Mouse (Mus musculus) kidney, embryonic 14.5 days (tissue): ENCODE measurements around the gene Pld5. TPM values are rescaled to one million over a fixed set of nuclear protein-coding genes. Genes with fewer than 3 reads are reported as not detected.

Experiments used
- ATAC-seq: fragments of 200-750 bp; cut with Nextera tagmentation; 2 replicates; pipeline ENCODE4 v1.8.0; 2017; ENCODE audit warnings: moderate number of reproducible peaks, mild to moderate bottlenecking, moderate TSS enrichment, moderate library complexity; ENCODE audit not compliant: low FRiP score, low TSS enrichment
- H3K27ac ChIP-seq: fragments of 300-500 bp; sonication (generic); 2 replicates; pipeline ENCODE4 v1.5.1; 2014; ENCODE audit warnings: low read depth, mild to moderate bottlenecking, low read length, moderate library complexity, mixed read lengths
- H3K27me3 ChIP-seq: fragments of 300-500 bp; sonication (generic); 2 replicates; pipeline ENCODE4 v1.6.1; 2014; ENCODE audit warnings: mild to moderate bottlenecking, low read length; ENCODE audit not compliant: control insufficient read depth, insufficient read depth
- H3K36me3 ChIP-seq: fragments of 300-500 bp; sonication (generic); 2 replicates; pipeline ENCODE4 v1.6.1; 2014; ENCODE audit warnings: low read length, mixed read lengths; ENCODE audit not compliant: control insufficient read depth, insufficient read depth
- H3K4me1 ChIP-seq: fragments of 300-500 bp; sonication (generic); 2 replicates; pipeline ENCODE4 v1.6.1; 2014; ENCODE audit warnings: low read length, mixed read lengths; ENCODE audit not compliant: control insufficient read depth, insufficient read depth
- H3K4me2 ChIP-seq: fragments of 300-500 bp; sonication (generic); replicated peaks from 2 replicates; pipeline ENCODE4 v1.6.1; 2014; ENCODE audit warnings: low read depth, mild to moderate bottlenecking, low read length
- H3K4me3 ChIP-seq: fragments of 300-500 bp; sonication (generic); 2 replicates; pipeline ENCODE4 v1.5.1; 2014; ENCODE audit warnings: mild to moderate bottlenecking, low read length
- H3K9ac ChIP-seq: fragments of 300-500 bp; sonication (generic); 2 replicates; pipeline ENCODE4 v1.6.1; 2014; ENCODE audit warnings: low read depth, mild to moderate bottlenecking, low read length, moderate library complexity
- H3K9me3 ChIP-seq: fragments of 300-500 bp; sonication (generic); 2 replicates; pipeline ENCODE4 v1.6.1; 2016; ENCODE audit warnings: low read length; ENCODE audit not compliant: control insufficient read depth
- WGBS: fragments of 180-500 bp; shearing (Covaris S2); extraction: QIAGEN DNeasy Blood & Tissue Kit; methylation state at CpG from one replicate; pipeline ENCODE4 v1.1.7; 2014; 5-methylcytosine and 5-hydroxymethylcytosine counted together
- polyA plus RNA-seq: library from polyadenylated mRNA; unstranded; fragments of >200 nt; fragmentation: Nextera tagmentation; extraction: Ambion mirVana; gene quantifications from 2 replicates; pipeline ENCODE4 v1.2.1, GENCODE M21; 2014

The Pld5 gene
- polyA plus RNA-seq, 1 experiment from 2014 or later = 2.0 TPM

GRCm38 (mm10) chr1:176078410-176078809 lies 196.7 kb downstream of the Pld5 start:
- WGBS = 70% methylated on average over 7 of the region's 7 CpGs
- no peaks in the 10 kb centered on the region for H3K36me3 ChIP-seq
- no peak overlapping the region for H3K4me2 ChIP-seq
- H3K27me3 ChIP-seq = no peaks in the 10 kb centered on the region
- no peak for ATAC-seq
- no peak overlapping the region for H3K27ac ChIP-seq
- no peaks in the 10 kb centered on the region for H3K9me3 ChIP-seq
- no peaks in the 10 kb centered on the region for H3K4me1 ChIP-seq
- no peak overlapping the region for H3K4me3 ChIP-seq
- H3K9ac ChIP-seq = no peak overlapping the region

DNA sequence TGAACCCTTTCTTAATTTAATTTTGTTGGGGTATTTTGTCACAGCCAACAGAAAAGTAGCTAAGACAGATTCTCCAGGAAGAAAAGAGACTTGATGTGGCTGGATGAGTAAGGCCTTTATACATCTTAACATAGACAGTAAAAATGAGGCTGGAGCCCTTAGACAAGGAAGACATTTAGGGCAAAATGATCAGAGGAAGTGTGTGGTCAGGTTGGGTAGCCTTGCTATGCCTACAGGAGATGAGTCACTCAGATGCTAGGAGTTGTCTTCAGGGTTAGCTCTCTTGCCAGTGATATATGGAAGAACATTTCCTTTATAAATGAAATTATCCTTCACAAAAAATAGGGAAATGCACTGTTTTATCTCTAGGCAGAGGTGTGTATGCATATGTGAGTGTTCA lies 198.3 kb downstream of the Pld5 start:
- no peak for ATAC-seq
- Histone ChIP-seq H3K9me3 (no peaks in the 10 kb centered on the region), H3K27me3 (no peaks in the 10 kb centered on the region)

GRCm38 (mm10) chr1:176075810-176076209 lies 199.3 kb downstream of the Pld5 start:
- no peaks in the 10 kb centered on the region for H3K36me3 ChIP-seq
- H3K9ac ChIP-seq = no peak overlapping the region
- no peaks in the 10 kb centered on the region for H3K4me1 ChIP-seq
- ATAC-seq = no peak
- H3K4me2 ChIP-seq = no peak overlapping the region
- no peak overlapping the region for H3K27ac ChIP-seq
- H3K4me3 ChIP-seq = no peak overlapping the region
- H3K27me3 ChIP-seq = no peaks in the 10 kb centered on the region
- H3K9me3 ChIP-seq = no peaks in the 10 kb centered on the region

More for the DNA sequence above, 198.3 kb downstream of the Pld5 start:
- Histone ChIP-seq H3K4me2 (no peak overlapping the region), H3K36me3 (no peaks in the 10 kb centered on the region), H3K4me3 (no peak overlapping the region), H3K4me1 (no peaks in the 10 kb centered on the region), H3K27ac (no peak overlapping the region), H3K9ac (no peak overlapping the region)

GRCm38 (mm10) chr1:176075409-176075808 lies 199.7 kb downstream of the Pld5 start:
- no peaks in the 10 kb centered on the region for H3K27me3 ChIP-seq
- H3K4me1 ChIP-seq = no peaks in the 10 kb centered on the region
- ATAC-seq = no peak
- no peaks in the 10 kb centered on the region for H3K9me3 ChIP-seq
- H3K4me3 ChIP-seq = no peak overlapping the region
- H3K9ac ChIP-seq = no peak overlapping the region
- H3K36me3 ChIP-seq = no peaks in the 10 kb centered on the region
- H3K4me2 ChIP-seq = no peak overlapping the region
- H3K27ac ChIP-seq = no peak overlapping the region
- WGBS = 74% methylated on average over 1 of the region's 1 CpGs

DNA sequence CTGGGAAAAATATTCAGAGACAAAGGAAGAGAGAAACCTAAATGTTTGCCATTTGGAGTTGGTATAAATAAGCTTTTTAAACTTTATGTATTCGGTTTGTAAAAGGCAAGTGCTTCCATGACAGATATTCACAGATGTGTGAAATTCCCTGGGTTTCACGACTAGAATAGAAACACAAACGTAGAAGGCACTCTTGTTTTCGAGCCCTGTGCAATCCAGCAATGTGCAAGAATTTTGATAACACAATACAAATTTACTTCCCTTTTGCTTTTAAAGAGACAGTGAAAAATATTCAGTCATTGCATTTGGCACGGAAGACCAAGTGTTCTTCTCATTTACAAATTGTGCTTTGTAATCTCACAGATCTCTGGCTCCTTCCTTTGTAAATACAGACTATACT lies 200.6 kb downstream of the Pld5 start:
- no peaks in the 10 kb centered on the region for H3K27me3 ChIP-seq
- no peaks in the 10 kb centered on the region for H3K9me3 ChIP-seq
- no peak overlapping the region for H3K4me2 ChIP-seq
- H3K4me3 ChIP-seq = no peak overlapping the region
- no peak for ATAC-seq
- WGBS = 66% methylated on average over 5 of the region's 5 CpGs
- H3K27ac ChIP-seq = no peak overlapping the region
- no peaks in the 10 kb centered on the region for H3K4me1 ChIP-seq
- H3K9ac ChIP-seq = no peak overlapping the region
- no peaks in the 10 kb centered on the region for H3K36me3 ChIP-seq

- no peaks in the 10 kb centered on the region for H3K27me3 ChIP-seq
- no peak overlapping the region for H3K4me2 ChIP-seq
- H3K9ac ChIP-seq = no peak overlapping the region
- no peaks in the 10 kb centered on the region for H3K4me1 ChIP-seq
- 0 out of 2 replicates have a peak, but pooled peaks have one; percentile 20 for ATAC-seq
- no peaks in the 10 kb centered on the region for H3K36me3 ChIP-seq
- no peaks in the 10 kb centered on the region for H3K9me3 ChIP-seq
- no peak overlapping the region for H3K4me3 ChIP-seq
- no peak overlapping the region for H3K27ac ChIP-seq
These were observed 209.8 kb downstream of the Pld5 start for GRCm38 (mm10) chr1:176065281-176065680.

DNA sequence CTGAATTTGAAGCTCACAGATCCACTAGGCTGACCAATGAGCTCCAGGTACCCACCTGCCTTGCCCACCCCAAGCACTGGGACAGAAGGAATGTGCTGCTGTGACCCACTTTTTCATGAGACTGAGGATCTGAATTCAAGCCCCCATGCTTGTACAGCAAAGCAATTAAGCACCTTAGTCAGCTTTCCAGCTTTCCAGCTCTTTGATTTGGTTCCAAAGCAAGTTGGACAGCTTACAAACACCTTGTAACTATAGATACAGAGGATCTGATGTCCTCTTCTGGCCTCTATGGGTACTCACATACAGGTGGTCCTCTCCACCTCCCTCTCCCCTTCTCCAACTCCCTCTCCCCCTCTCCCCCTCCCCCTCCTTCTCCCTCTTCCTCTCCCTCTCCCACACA lies 210.6 kb downstream of the Pld5 start:
- no peak overlapping the region for H3K9ac ChIP-seq
- H3K27ac ChIP-seq = no peak overlapping the region
- no peak overlapping the region for H3K4me2 ChIP-seq
- no peak for ATAC-seq
- no peaks in the 10 kb centered on the region for H3K36me3 ChIP-seq
- no peaks in the 10 kb centered on the region for H3K4me1 ChIP-seq
- no peak overlapping the region for H3K4me3 ChIP-seq
- H3K27me3 ChIP-seq = no peaks in the 10 kb centered on the region
- H3K9me3 ChIP-seq = no peaks in the 10 kb centered on the region

GRCm38 (mm10) chr1:176053653-176054052 lies 221.5 kb downstream of the Pld5 start:
- H3K36me3 ChIP-seq = no peaks in the 10 kb centered on the region
- no peak overlapping the region for H3K4me2 ChIP-seq
- H3K4me3 ChIP-seq = no peak overlapping the region
- no peak overlapping the region for H3K9ac ChIP-seq
- no peaks in the 10 kb centered on the region for H3K9me3 ChIP-seq
- WGBS = 46% methylated on average over 1 of the region's 1 CpGs
- H3K27ac ChIP-seq = no peak overlapping the region
- no peaks in the 10 kb centered on the region for H3K4me1 ChIP-seq
- no peak for ATAC-seq
- H3K27me3 ChIP-seq = no peaks in the 10 kb centered on the region

GRCm38 (mm10) chr1:176046995-176047394 lies 228.1 kb downstream of the Pld5 start:
- ATAC-seq = no peak

DNA sequence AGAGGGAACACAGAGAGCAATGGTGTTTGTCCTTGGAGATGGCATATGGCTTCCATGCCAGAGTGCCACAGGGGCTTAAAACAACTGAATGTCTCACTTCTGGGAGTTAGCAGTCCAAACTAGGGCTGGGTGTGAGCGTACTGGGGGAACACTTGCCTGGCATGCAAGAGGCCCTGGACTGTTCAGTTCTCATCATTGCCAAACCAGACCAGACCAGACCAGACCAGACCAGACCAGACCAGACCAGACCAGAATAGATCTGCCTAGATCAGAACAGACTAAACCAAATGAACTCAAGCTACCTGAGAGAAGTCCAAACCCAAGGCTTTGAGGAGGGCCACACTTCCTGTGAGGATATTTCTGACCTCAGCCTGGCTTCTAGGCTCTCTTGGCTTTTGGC lies 228.7 kb downstream of the Pld5 start:
- Histone ChIP-seq H3K9me3 (no peaks in the 10 kb centered on the region), H3K9ac (no peak overlapping the region), H3K4me2 (no peak overlapping the region), H3K36me3 (no peaks in the 10 kb centered on the region), H3K4me3 (no peak overlapping the region), H3K27ac (no peak overlapping the region), H3K4me1 (no peaks in the 10 kb centered on the region), H3K27me3 (no peaks in the 10 kb centered on the region)
- ATAC-seq = 0 out of 2 replicates have a peak, but pooled peaks have one; percentile 52
- WGBS = 95% methylated on average over 1 of the region's 1 CpGs

More at GRCm38 (mm10) chr1:176046995-176047394, 228.1 kb downstream of the Pld5 start:
- H3K9me3 ChIP-seq = no peaks in the 10 kb centered on the region
- no peaks in the 10 kb centered on the region for H3K27me3 ChIP-seq
- no peak overlapping the region for H3K4me2 ChIP-seq
- 50% methylated on average over 5 of the region's 5 CpGs for WGBS
- H3K36me3 ChIP-seq = no peaks in the 10 kb centered on the region
- no peak overlapping the region for H3K9ac ChIP-seq
- H3K4me3 ChIP-seq = no peak overlapping the region
- no peak overlapping the region for H3K27ac ChIP-seq
- no peaks in the 10 kb centered on the region for H3K4me1 ChIP-seq
